Mouse (Mus musculus): ENCODE measurements around the gene Fzd4.

Gene Fzd4

GRCm38 (mm10) chr7:89427101-89427500 is 22.9 kb downstream of the Fzd4 start:
- no peak for DNase-seq (ENCODE audit: low spot score in 2 of 2)

GRCm38 (mm10) chr7:89428804-89429203 is 24.6 kb downstream of the Fzd4 start:
- DNase-seq (ENCODE audit: low spot score in 2 of 2), result no peak

GRCm38 (mm10) chr7:89429326-89429725 is 25.2 kb downstream of the Fzd4 start:
- no peak for DNase-seq (ENCODE audit: low spot score in 2 of 2)

- no peak for DNase-seq (ENCODE audit: low spot score in 2 of 2)
Observed at GRCm38 (mm10) chr7:89431185-89431584, 27.0 kb downstream of the Fzd4 start.

- no peak for DNase-seq (ENCODE audit: low spot score in 2 of 2)
Observed at GRCm38 (mm10) chr7:89433193-89433892, 29.2 kb downstream of the Fzd4 start.

- DNase-seq (ENCODE audit: low spot score in 2 of 2), result no peak
Observed at GRCm38 (mm10) chr7:89433893-89434616, 29.9 kb downstream of the Fzd4 start.

- DNase-seq (ENCODE audit: low spot score in 2 of 2), result no peak
Observed at GRCm38 (mm10) chr7:89436404-89436803, 32.2 kb downstream of the Fzd4 start.

- peak in 1 of 2 experiments; percentile 56 for DNase-seq (ENCODE audit: low spot score in 2 of 2)
Observed at GRCm38 (mm10) chr7:89437589-89437988, 33.4 kb downstream of the Fzd4 start.

- DNase-seq (ENCODE audit: low spot score in 2 of 2), result no peak
Observed at GRCm38 (mm10) chr7:89441291-89441690, 37.1 kb downstream of the Fzd4 start.

GRCm38 (mm10) chr7:89442242-89442641 is 38.1 kb downstream of the Fzd4 start:
- DNase-seq (ENCODE audit: low spot score in 2 of 2), result no peak

GRCm38 (mm10) chr7:89445137-89445536 is 41.0 kb downstream of the Fzd4 start:
- peak in 1 of 2 experiments; percentile 15 for DNase-seq (ENCODE audit: low spot score in 2 of 2)

- no peak for DNase-seq (ENCODE audit: low spot score in 2 of 2)
Observed at GRCm38 (mm10) chr7:89450312-89450711, 46.2 kb downstream of the Fzd4 start.

- no peak for DNase-seq (ENCODE audit: low spot score in 2 of 2)
Observed at GRCm38 (mm10) chr7:89456380-89457076, 52.4 kb downstream of the Fzd4 start.

GRCm38 (mm10) chr7:89459691-89460090 is 55.5 kb downstream of the Fzd4 start:
- no peak for DNase-seq (ENCODE audit: low spot score in 2 of 2)

- DNase-seq (ENCODE audit: low spot score in 2 of 2), result peak in 1 of 2 experiments; percentile 21
Observed at GRCm38 (mm10) chr7:89460911-89461310, 56.8 kb downstream of the Fzd4 start.

GRCm38 (mm10) chr7:89461351-89461750 is 57.2 kb downstream of the Fzd4 start:
- DNase-seq (ENCODE audit: low spot score in 2 of 2), result peak; percentile 36 to 47

Measured in heart, adult 9 months (tissue).